18 mouse cellular contexts compared by ENCODE assay signal in genomic region chr8:118581256-118581655, GRCm38 (mm10).
"Had no signal": no experiment of that assay in that cellular context is flagged by ENCODE, and none has a peak within 500 bp of the region (broad histone marks: within the 10 kb centered on the region; RNA-seq: fewer than 3 reads in every experiment).

No protein-coding gene starts in this region.

- H3K27me3 ChIP-seq: lung, embryonic 15.5 days; megakaryocyte, embryonic 14.5 days; midbrain, embryonic 13.5 days; midbrain, embryonic 15.5 days; neural tube, embryonic 12.5 days; stomach, embryonic 15.5 days had no signal

- H3K4me3 ChIP-seq: lung, embryonic 15.5 days; megakaryocyte, embryonic 14.5 days; midbrain, embryonic 13.5 days; midbrain, embryonic 15.5 days; neural tube, embryonic 12.5 days; stomach, embryonic 15.5 days had no signal

- DNase-seq: liver, postnatal 0 days; lung, adult 2 months; lung, postnatal 14 days; lung, postnatal 36 days; right cerebral cortex, postnatal 14 days; thymus, adult 2 months; thymus, postnatal 25 days; thymus, postnatal 4 days had no signal

- H3K4me1 ChIP-seq: lung, embryonic 15.5 days; megakaryocyte, embryonic 14.5 days; midbrain, embryonic 13.5 days; midbrain, embryonic 15.5 days; neural tube, embryonic 12.5 days; stomach, embryonic 15.5 days had no signal

- H3K27ac ChIP-seq: lung, embryonic 15.5 days; macrophage; midbrain, embryonic 13.5 days; midbrain, embryonic 15.5 days; neural tube, embryonic 12.5 days; stomach, embryonic 15.5 days; stomach, postnatal 0 days had no signal

- H3K4me2 ChIP-seq: lung, embryonic 15.5 days; midbrain, embryonic 11.5 days; midbrain, embryonic 13.5 days; midbrain, embryonic 15.5 days; neural tube, embryonic 12.5 days; stomach, embryonic 15.5 days had no signal

- ATAC-seq: liver, postnatal 0 days; lung, postnatal 0 days; midbrain, embryonic 13.5 days; midbrain, embryonic 15.5 days had no signal

- H3K36me3 ChIP-seq: lung, embryonic 15.5 days; midbrain, embryonic 13.5 days; midbrain, embryonic 15.5 days; neural tube, embryonic 12.5 days; stomach, embryonic 15.5 days had no signal

- H3K9ac ChIP-seq: liver, postnatal 0 days; lung, embryonic 15.5 days; midbrain, embryonic 13.5 days; midbrain, embryonic 15.5 days; neural tube, embryonic 12.5 days; stomach, embryonic 15.5 days had no signal

- H3K9me3 ChIP-seq: lung, embryonic 15.5 days; midbrain, embryonic 15.5 days; neural tube, embryonic 12.5 days; stomach, embryonic 15.5 days had no signal
